Mouse (Mus musculus): Measurements from ENCODE around the gene Hephl1. TPM values are rescaled to one million over a fixed set of nuclear protein-coding genes. Genes with fewer than 3 reads are reported as not detected.

Gene Hephl1
- total RNA-seq, 2 experiments from 2014 or later: not detected

- no peak for DNase-seq
These were observed 51.9 kb downstream of the Hephl1 start for GRCm38 (mm10) chr9:15060026-15060425.

GRCm38 (mm10) chr9:15045740-15046139 is 66.2 kb downstream of the Hephl1 start:
- no peak for DNase-seq

- DNase-seq: peak; percentile 64 to 65
These were observed 66.7 kb downstream of the Hephl1 start, which contains the start of gene Panx1 for GRCm38 (mm10) chr9:15045084-15045669. Panx1 (minus strand) TSS chr9:15045478.

GRCm38 (mm10) chr9:15044391-15045083 is 67.4 kb downstream of the Hephl1 start:
- peak in 1 of 2 experiments; percentile 23 for DNase-seq

- no peak for DNase-seq
These were observed 70.4 kb downstream of the Hephl1 start for GRCm38 (mm10) chr9:15041556-15041955.

DNA sequence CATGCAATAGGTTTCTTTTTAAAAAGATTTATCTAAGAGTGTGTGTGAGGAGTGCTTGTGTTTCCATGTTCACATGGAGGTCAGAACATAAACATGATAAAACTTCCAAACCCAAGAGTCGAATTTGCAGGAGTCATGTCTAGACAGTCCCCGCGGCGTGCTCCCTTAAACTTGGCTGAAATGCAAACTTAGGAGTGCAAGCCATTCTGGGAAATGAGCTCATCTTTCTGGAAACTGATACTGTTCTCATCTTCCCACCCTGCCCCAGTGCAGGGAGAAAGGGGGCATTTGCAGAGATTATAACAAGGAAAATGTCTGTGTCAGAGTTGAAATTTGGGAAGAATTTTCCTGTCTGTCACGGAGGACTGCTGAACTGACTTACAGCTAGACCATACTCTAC is 72.1 kb downstream of the Hephl1 start:
- DNase-seq: no peak

DNA sequence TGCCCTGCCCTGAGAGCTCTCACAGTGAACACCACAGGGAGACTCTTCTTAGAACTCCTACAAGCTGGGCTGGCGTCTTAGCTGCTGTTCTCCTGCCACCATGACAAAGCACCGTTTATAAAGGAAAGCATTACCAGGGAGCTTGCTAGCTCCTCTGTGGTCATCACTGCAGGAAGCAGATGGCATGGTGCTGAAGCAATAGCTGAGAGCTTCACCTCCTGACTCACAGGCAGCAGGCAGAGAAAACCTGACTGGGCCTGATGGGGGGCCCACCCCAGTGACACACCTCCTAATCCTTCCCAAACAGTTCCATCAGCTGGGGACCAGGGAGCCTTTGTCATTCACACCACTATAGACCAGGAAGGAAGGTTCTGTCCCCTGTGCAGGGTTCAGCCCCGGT is 74.2 kb downstream of the Hephl1 start:
- DNase-seq: no peak

DNA sequence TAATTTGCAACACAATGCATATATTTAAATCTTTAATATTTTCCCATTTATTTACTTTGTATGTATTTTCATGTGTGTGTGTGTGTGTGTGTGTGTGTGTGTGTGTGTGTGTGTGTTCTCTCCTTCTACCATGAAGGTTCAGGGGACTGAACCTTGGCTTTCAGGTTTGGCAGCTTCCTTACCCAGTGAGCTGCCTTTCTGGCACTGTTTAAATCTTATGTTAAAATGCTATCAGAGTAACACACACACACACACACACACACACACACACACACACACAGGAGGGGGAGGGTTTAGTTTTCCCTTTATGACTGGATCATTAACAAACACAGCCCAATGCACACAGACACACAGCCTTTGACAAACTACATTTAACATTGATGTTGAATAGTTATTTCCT is 74.7 kb downstream of the Hephl1 start:
- DNase-seq: no peak

- no peak for DNase-seq
These were observed 75.1 kb downstream of the Hephl1 start for GRCm38 (mm10) chr9:15036807-15037206.

DNA sequence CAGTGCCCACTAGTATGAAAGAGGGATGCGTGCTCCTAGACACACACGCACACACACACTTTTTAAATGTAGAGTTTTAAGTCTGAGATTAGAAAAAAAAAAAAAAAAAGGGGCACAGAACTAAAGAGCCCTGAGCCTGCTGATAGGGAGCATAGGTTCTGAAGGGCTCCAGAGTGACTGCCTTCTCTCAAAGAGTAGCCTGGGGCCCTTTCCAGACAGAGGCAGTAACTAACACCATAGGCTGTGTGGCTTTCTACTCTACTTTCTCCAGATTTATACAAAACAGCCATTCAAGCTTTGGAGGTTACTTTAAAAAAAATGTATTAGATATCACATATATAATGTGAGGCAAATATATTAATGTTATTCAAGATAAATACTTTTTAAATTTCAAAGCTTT is 75.5 kb downstream of the Hephl1 start:
- DNase-seq: no peak

DNA sequence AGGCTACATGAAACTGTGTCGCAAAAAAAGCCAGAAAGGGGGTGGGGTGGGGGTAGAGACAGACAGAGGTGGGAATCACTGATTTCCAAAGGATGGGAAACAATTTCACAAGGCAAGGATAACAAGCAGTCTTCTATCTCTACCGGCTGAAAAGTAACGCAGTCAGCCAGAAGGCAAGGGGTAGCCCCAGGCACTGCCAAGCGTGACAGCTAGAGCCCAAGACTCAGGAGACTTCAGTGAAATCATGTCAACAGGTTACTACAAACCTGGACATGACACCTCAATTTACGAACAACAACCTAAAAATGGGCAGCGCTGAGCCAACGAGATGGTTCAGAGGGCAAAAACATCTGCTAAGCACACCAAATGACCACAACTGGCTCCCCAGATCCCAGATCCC is 75.9 kb downstream of the Hephl1 start:
- no peak for DNase-seq

- no peak for DNase-seq
These were observed 77.2 kb downstream of the Hephl1 start for GRCm38 (mm10) chr9:15034546-15035273.

- no peak for DNase-seq
These were observed 78.2 kb downstream of the Hephl1 start for GRCm38 (mm10) chr9:15033568-15034160.

DNA sequence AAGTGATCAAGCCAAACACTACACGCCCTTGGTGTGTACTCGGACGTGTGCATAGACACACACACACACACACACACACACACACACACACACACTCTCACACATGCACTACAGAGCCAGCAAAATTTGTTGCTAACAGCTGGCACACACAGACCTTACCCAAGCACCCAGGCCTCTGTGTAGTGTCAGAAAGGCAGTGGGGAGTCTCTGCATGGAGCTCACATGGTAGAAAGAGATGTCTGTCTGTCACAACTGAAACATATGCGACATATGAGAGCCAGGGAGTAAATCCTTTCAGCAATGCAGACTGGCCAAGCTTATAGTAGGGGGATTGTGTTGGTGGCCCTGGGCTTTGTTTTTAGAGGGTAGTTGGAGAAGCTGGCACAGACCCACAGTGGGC is 79.1 kb downstream of the Hephl1 start:
- no peak for DNase-seq

GRCm38 (mm10) chr9:15030771-15031170 is 81.1 kb downstream of the Hephl1 start:
- DNase-seq: no peak

GRCm38 (mm10) chr9:15029025-15029727 is 82.7 kb downstream of the Hephl1 start:
- peak in 1 of 2 experiments; percentile 29 for DNase-seq

DNA sequence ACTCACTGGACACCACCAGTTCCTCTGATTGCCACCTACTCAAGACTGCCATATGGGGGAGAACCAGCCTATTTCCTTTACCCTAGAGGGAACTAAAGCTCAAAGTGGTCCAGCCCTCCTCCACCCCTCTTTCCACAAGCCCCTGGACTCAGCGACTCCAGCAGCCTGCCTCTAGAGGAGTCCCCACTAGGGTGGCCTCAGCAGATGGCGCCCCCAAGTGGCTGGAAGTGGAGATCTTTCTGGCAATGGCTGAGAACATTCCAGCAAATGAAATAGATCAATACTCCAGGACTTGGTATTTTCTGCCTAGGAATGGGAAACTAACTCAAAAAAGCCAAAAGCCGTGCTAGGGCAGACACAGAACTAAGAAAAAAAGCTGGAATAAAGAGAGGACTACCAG is 84.2 kb downstream of the Hephl1 start:
- DNase-seq: no peak

DNA sequence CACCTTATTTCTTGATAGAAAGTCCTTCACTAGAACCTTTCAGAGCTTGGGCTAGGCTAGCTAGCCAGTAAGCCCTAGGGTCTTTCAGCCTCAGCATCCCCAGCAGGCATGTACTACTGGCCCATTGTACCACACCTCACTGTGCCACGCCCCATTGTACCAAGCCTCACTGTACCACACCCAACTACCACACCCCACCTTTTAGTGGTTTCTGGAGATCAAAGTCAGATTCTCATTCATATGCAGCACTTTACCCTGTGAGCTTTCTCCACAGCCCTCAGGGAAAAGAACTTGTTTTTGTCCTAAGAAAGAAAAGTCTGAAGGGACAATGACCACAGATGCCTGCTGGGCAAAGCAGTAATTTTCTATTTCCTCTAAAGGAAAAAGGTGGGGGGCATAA is 88.9 kb downstream of the Hephl1 start:
- DNase-seq: no peak

GRCm38 (mm10) chr9:15021156-15021555 is 90.8 kb downstream of the Hephl1 start:
- no peak for DNase-seq

DNA sequence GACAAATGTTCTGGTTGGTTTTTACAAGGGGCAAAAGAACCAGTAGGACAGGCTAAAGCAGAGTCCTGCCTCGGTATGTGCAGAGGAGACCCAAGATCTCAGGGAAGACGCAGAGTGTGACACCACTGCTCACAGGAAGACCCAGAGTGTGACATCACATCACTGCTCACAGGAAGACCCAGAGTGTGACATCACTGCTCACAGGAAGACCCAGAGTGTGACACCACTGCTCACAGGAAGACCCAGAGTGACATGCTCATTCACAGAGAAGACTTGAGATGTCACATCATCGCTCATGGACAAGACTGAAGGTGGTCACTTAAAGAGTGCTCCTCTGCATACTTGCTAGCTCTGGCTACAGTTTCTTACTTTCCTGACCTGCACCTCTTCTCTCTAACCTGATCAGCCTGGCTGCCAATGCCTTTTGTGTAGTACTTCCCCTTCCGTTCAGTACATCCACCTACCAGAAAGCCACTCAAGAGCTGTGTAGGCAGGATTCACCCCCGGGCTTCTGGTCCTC is 91.3 kb downstream of the Hephl1 start:
- DNase-seq: no peak

DNA sequence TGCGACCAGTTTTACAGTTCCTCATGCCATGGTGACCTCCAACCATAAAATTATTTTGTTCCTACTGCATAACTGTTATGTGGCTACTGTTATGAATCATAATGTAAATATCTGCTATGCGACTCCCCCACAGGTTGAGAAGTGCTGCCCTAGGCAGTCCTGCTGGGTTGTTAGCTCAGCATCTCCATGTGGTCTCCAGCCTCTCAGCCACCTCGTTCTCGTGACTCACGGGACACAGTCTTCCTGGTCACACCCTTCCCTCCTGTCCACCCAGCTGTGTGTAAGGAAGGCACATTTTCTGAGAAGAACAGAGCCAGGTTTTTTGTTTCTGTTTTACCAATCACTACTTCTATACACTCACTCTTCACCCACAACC is 93.2 kb downstream of the Hephl1 start:
- no peak for DNase-seq
